Mouse (Mus musculus) hindbrain, embryonic 14.5 days (tissue): ENCODE results near the gene Gm9833. TPM values are rescaled to one million over a fixed set of nuclear protein-coding genes. Genes with fewer than 3 reads are reported as not detected.

Experiments
- ATAC-seq: fragments of 200-750 bp; cut with Nextera tagmentation; 2 replicates; pipeline ENCODE4 v1.8.0; 2017; ENCODE audit warnings: moderate number of reproducible peaks, mild to moderate bottlenecking, moderate TSS enrichment, moderate library complexity; ENCODE audit not compliant: low FRiP score
- DNase-seq: peaks from one replicate; pipeline ENCODE4 v3.0.0-alpha.2; 2015; ENCODE audit warnings: low spot score
- H3K27ac ChIP-seq: fragments of 300-500 bp; sonication (generic); 2 replicates; pipeline ENCODE4 v1.5.1; 2014; ENCODE audit warnings: mild to moderate bottlenecking, moderate library complexity
- H3K27me3 ChIP-seq: fragments of 300-500 bp; sonication (generic); 2 replicates; pipeline ENCODE4 v1.6.1; 2014; ENCODE audit warnings: mild to moderate bottlenecking, low read length, mixed read lengths; ENCODE audit not compliant: control insufficient read depth, insufficient read depth
- H3K36me3 ChIP-seq: fragments of 300-500 bp; sonication (generic); replicated peaks from 2 replicates; pipeline ENCODE4 v1.6.1; 2014; ENCODE audit not compliant: control insufficient read depth, insufficient read depth
- H3K4me1 ChIP-seq: fragments of 300-500 bp; sonication (generic); replicated peaks from 2 replicates; pipeline ENCODE4 v1.6.1; 2014; ENCODE audit warnings: antibody characterized with exemption, low read length, mixed read lengths; ENCODE audit not compliant: control insufficient read depth, insufficient read depth
- H3K4me2 ChIP-seq: fragments of 300-500 bp; sonication (generic); replicated peaks from 2 replicates; pipeline ENCODE4 v1.6.1; 2014; ENCODE audit warnings: mild to moderate bottlenecking, moderate library complexity
- H3K4me3 ChIP-seq: fragments of 300-500 bp; sonication (generic); replicated peaks from 2 replicates; pipeline ENCODE4 v1.5.1; 2014; ENCODE audit warnings: mild to moderate bottlenecking, low read length
- H3K9ac ChIP-seq: fragments of 300-500 bp; sonication (generic); 2 replicates; pipeline ENCODE4 v1.6.1; 2014
- H3K9me3 ChIP-seq: fragments of 300-500 bp; sonication (generic); 2 replicates; pipeline ENCODE4 v1.6.1; 2016; ENCODE audit warnings: low read length; ENCODE audit not compliant: control insufficient read depth
- WGBS: fragments of 180-500 bp; shearing (Covaris S2); extraction: QIAGEN DNeasy Blood & Tissue Kit; methylation state at CpG from one replicate; pipeline ENCODE4 v1.1.7; 2014; 5-methylcytosine and 5-hydroxymethylcytosine counted together
- polyA plus RNA-seq: library from polyadenylated mRNA; unstranded; fragments of >200 nt; fragmentation: Nextera tagmentation; extraction: Ambion mirVana; gene quantifications from 2 replicates; pipeline ENCODE4 v1.2.1, GENCODE M21; 2014

Gene Gm9833
- polyA plus RNA-seq, 1 experiment from 2014 or later, result 7.2 TPM

DNA sequence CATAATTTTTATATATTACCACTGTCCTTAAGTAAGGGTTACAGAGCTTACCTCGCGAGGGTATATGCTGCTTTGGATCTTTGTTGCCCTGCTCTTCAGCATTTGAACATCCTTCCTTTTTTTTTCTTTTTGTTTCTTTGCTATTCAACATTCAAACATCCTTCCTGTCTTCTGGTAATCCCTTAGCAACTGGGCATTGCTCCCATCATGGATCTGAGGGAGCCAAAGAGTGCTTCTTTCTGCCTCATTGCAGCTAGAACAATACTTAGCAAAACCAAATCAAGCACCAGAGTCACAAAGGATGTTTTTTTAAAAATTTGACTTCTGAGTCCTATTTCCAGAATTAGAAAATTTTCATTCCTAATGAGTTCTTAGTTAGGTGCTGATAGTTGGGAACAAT is 24.8 kb downstream of the Gm9833 start:
- Histone ChIP-seq H3K4me3 (no peak overlapping the region), H3K27ac (no peak overlapping the region), H3K36me3 (no peaks in the 10 kb centered on the region), H3K4me2 (no peak overlapping the region), H3K9me3 (no peaks in the 10 kb centered on the region), H3K9ac (no peak overlapping the region), H3K27me3 (no peaks in the 10 kb centered on the region), H3K4me1 (no peaks in the 10 kb centered on the region)
- ATAC-seq (no peak), DNase-seq (no peak)
- 70% methylated on average over 2 of the region's 2 CpGs for WGBS

GRCm38 (mm10) chr3:10116531-10116930 is 28.6 kb downstream of the Gm9833 start:
- no peaks in the 10 kb centered on the region for H3K4me1 ChIP-seq
- H3K4me2 ChIP-seq, result no peak overlapping the region
- H3K9me3 ChIP-seq, result no peaks in the 10 kb centered on the region
- H3K36me3 ChIP-seq, result no peaks in the 10 kb centered on the region
- H3K9ac ChIP-seq, result no peak overlapping the region
- WGBS, result 95% methylated on average over 12 of the region's 12 CpGs
- no peaks in the 10 kb centered on the region for H3K27me3 ChIP-seq
- no peak for DNase-seq
- ATAC-seq, result no peak
- H3K4me3 ChIP-seq, result no peak overlapping the region
- H3K27ac ChIP-seq, result no peak overlapping the region

GRCm38 (mm10) chr3:10121232-10121631 is 33.3 kb downstream of the Gm9833 start:
- ATAC-seq (no peak), DNase-seq (no peak)
- Histone ChIP-seq H3K36me3 (no peaks in the 10 kb centered on the region), H3K4me2 (no peak overlapping the region), H3K4me3 (no peak overlapping the region), H3K9ac (no peak overlapping the region), H3K4me1 (no peaks in the 10 kb centered on the region), H3K27ac (no peak overlapping the region), H3K27me3 (no peaks in the 10 kb centered on the region), H3K9me3 (no peaks in the 10 kb centered on the region)
- 91% methylated on average over 9 of the region's 9 CpGs for WGBS

DNA sequence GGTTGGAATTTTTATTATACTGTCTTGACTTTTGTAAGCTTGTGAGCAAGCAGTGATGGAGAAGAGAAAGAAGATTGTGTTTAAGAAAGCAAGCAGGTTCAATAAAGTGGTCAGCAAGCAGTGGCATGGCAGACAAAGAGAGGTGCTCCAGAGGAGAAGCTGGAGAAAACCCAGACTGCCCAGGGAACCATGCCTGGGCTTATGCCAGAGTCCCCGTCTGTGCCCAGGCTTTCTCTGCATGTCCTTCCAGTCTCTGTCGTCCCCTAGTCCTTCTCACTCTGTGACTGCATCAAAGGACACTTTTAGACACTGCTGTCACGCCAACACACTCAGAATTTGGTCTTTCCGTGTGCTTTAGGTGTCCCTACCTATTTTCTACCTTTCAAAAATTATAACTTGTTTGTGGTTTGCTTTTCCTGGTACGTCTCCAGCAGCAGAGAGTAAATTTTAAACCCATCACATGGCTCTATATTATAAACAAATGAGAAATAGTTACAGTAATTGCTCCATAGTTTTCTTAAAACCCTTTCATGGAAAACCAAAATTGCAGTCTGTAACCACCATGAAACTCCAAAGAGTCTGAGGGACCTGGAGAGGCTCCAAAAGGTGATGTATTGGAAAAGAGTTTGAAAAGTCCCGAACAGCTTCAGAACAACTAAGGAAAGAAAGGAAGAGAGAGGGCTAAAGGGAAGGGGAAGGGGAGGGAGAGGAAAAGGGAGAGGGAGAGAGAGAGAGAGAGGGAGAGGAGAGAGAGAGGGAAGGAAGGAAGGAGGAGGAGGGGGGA is 34.2 kb downstream of the Gm9833 start:
- Histone ChIP-seq H3K27me3 (no peaks in the 10 kb centered on the region), H3K27ac (no peak overlapping the region), H3K4me2 (no peak overlapping the region), H3K9ac (no peak overlapping the region), H3K9me3 (no peaks in the 10 kb centered on the region), H3K36me3 (no peaks in the 10 kb centered on the region), H3K4me1 (no peaks in the 10 kb centered on the region), H3K4me3 (no peak overlapping the region)
- DNase-seq, result no peak
- WGBS, result 84% methylated on average over 6 of the region's 6 CpGs
- ATAC-seq, result no peak

DNA sequence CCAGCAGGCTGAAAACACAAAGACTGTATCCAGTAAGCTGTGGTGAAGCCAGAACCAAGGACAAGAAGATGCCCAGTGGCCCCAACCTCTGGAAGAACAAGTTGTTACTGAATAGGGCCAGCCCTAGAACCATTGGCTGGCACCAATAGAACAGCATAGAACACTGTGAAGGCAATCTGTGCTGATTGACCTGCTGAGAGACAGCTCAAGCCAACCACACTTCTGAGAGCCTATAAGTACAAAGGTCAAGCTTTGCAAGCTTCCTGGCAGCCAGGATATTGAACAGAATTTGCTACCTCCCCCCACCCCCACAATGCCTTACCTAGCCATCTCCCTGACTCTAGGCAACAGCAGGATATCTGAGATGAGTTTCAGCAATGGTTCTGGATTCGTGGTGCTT is 35.7 kb downstream of the Gm9833 start:
- 76% methylated on average over 1 of the region's 1 CpGs for WGBS
- H3K27me3 ChIP-seq, result no peaks in the 10 kb centered on the region
- H3K4me2 ChIP-seq, result no peak overlapping the region
- no peak overlapping the region for H3K27ac ChIP-seq
- no peaks in the 10 kb centered on the region for H3K36me3 ChIP-seq
- H3K9me3 ChIP-seq, result no peaks in the 10 kb centered on the region
- no peak for ATAC-seq
- DNase-seq, result no peak
- no peak overlapping the region for H3K4me3 ChIP-seq
- no peaks in the 10 kb centered on the region for H3K4me1 ChIP-seq
- H3K9ac ChIP-seq, result no peak overlapping the region

GRCm38 (mm10) chr3:10124071-10124470 is 36.2 kb downstream of the Gm9833 start:
- no peak overlapping the region for H3K9ac ChIP-seq
- H3K36me3 ChIP-seq, result no peaks in the 10 kb centered on the region
- 87% methylated on average over 2 of the region's 2 CpGs for WGBS

DNA sequence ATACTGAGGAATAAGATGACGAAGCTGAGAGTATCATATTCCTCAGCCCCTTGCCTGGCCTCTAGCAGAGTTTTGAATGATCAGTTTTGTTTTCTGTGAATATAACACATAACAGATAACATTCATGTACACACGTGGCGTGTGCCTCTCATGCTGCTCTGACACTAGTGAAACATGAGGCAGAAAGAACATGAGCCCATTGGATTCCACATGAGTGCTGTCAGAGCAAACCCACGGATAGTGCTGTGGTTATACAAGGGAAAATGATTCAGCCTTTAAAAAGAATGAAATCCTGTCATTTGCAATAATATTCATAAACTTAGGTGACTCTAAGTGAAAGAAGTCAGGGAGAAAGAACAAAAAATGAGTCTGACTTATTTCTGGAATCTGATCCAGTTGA is 37.4 kb downstream of the Gm9833 start:
- WGBS, result 85% methylated on average over 4 of the region's 4 CpGs
- Histone ChIP-seq H3K27ac (no peak overlapping the region), H3K27me3 (no peaks in the 10 kb centered on the region), H3K9me3 (no peaks in the 10 kb centered on the region), H3K4me1 (no peaks in the 10 kb centered on the region), H3K9ac (no peak overlapping the region), H3K36me3 (no peaks in the 10 kb centered on the region), H3K4me3 (no peak overlapping the region), H3K4me2 (no peak overlapping the region)
- DNase-seq (no peak), ATAC-seq (no peak)

More at GRCm38 (mm10) chr3:10124071-10124470, 36.2 kb downstream of the Gm9833 start:
- Histone ChIP-seq H3K4me1 (no peaks in the 10 kb centered on the region), H3K27ac (no peak overlapping the region), H3K4me3 (no peak overlapping the region), H3K9me3 (no peaks in the 10 kb centered on the region), H3K27me3 (no peaks in the 10 kb centered on the region), H3K4me2 (no peak overlapping the region)
- ATAC-seq (no peak), DNase-seq (no peak)

DNA sequence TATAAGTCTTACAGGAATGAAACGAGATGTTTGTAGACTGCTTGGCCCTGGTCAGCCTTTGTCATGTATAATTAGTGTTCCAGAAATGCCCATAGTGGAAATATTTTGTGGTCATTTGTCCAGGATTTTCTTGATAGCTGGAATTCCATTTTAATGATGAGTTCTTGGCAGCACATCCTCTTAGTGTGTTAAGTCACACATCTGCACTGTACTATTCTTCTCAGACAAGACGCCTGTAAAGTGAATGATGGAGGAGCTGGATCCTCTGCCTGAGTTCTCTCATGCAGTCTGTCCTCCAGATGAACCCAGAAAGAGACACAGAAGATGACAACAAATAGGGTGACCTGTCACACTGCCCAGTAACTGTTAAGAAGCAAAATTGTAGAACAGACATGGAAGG is 38.1 kb downstream of the Gm9833 start:
- 83% methylated on average over 2 of the region's 2 CpGs for WGBS
- H3K27me3 ChIP-seq, result no peaks in the 10 kb centered on the region
- no peak for ATAC-seq
- H3K36me3 ChIP-seq, result no peaks in the 10 kb centered on the region
- H3K27ac ChIP-seq, result peak overlapping the region; percentile 20; the same call in 1 of the 2 replicates
- H3K9me3 ChIP-seq, result no peaks in the 10 kb centered on the region
- H3K4me1 ChIP-seq, result no peaks in the 10 kb centered on the region
- no peak for DNase-seq
- H3K4me2 ChIP-seq, result no peak overlapping the region
- no peak overlapping the region for H3K4me3 ChIP-seq
- H3K9ac ChIP-seq, result no peak overlapping the region

GRCm38 (mm10) chr3:10126502-10126901 is 38.6 kb downstream of the Gm9833 start:
- H3K27ac ChIP-seq, result peak overlapping the region; percentile 20; the same call in 1 of the 2 replicates
- no peak overlapping the region for H3K4me3 ChIP-seq

More at GRCm38 (mm10) chr3:10126502-10126901, 38.6 kb downstream of the Gm9833 start:
- no peak overlapping the region for H3K9ac ChIP-seq
- 77% methylated on average over 2 of the region's 2 CpGs for WGBS
- H3K27me3 ChIP-seq, result no peaks in the 10 kb centered on the region
- DNase-seq (no peak), ATAC-seq (no peak)
- no peak overlapping the region for H3K4me2 ChIP-seq
- no peaks in the 10 kb centered on the region for H3K4me1 ChIP-seq
- H3K36me3 ChIP-seq, result no peaks in the 10 kb centered on the region
- no peaks in the 10 kb centered on the region for H3K9me3 ChIP-seq
